Mouse (Mus musculus) Patski (cell line): Measurements from ENCODE around the gene Farp1. TPM values are rescaled to one million over a fixed set of nuclear protein-coding genes. Genes with fewer than 3 reads are reported as not detected.

ENCODE experiments used
- ATAC-seq: fragments of 100-300 bp; one replicate; pipeline ENCODE4 v1.8.0; 2021
- CTCF ChIA-PET: fragments of 350-600 bp; sonication (Branson Sonifier 250); formaldehyde crosslinking; loops from one replicate; lab custom pipeline; 2022; ENCODE audit warnings: inconsistent platforms; lab: Charles Lee
- POLR2A ChIA-PET: fragments of 350-600 bp; sonication (Branson Sonifier 250); formaldehyde crosslinking; loops from one replicate; lab custom pipeline; 2022; ENCODE audit warnings: antibody characterized with exemption, inconsistent platforms; lab: Charles Lee
- DNase-seq: peaks from one replicate; pipeline ENCODE4 v3.0.0-alpha.2; 2011; ENCODE audit warnings: low read depth, low spot score
- H3K27me3 ChIP-seq: fragments of 371-371 bp; one replicate; pipeline ENCODE4 v1.5.1; 2021
- CTCF ChIP-seq: fragments of 100-300 bp; IDR thresholded peaks from one replicate; pipeline ENCODE4 v1.5.1; 2021
- in situ Hi-C: fragments of 300-500 bp; cut with MboI; formaldehyde crosslinking; loops from 3 replicates; pipeline ENCODE4 v1.11.1; 2018; ENCODE audit warnings: low pct_unique_long_range_greater_than_20kb, mixed read lengths
- polyA plus RNA-seq: library from polyadenylated mRNA; unstranded; gene quantifications from one replicate; pipeline ENCODE4 v1.2.3, GENCODE M21; 2021

Farp1 gene
- polyA plus RNA-seq, 1 experiment from 2014 or later, result 96.8 TPM

GRCm38 (mm10) chr14:121101531-121101930 is 66.5 kb downstream of the Farp1 start:
- POLR2A ChIA-PET, result no interaction called here
- ATAC-seq, result no peak
- TF ChIP-seq CTCF, result no peak
- CTCF ChIA-PET, result no interaction called here
- in situ Hi-C loops, result no loop called here
- H3K27me3 ChIP-seq, result no peaks in the 10 kb centered on the region
- DNase-seq, result no peak

GRCm38 (mm10) chr14:121102599-121102998 is 67.6 kb downstream of the Farp1 start:
- no peak for ATAC-seq
- TF ChIP-seq CTCF, result no peak
- CTCF ChIA-PET, result no interaction called here
- DNase-seq, result no peak
- POLR2A ChIA-PET, result no interaction called here
- in situ Hi-C loops, result no loop called here
- no peaks in the 10 kb centered on the region for H3K27me3 ChIP-seq

- no peaks in the 10 kb centered on the region for H3K27me3 ChIP-seq
- in situ Hi-C loops, result no loop called here
- ATAC-seq (no peak), DNase-seq (no peak)
- ChIA-PET CTCF (no interaction called here), POLR2A (no interaction called here)
- TF ChIP-seq CTCF, result no peak
Measured at GRCm38 (mm10) chr14:121103459-121103858, 68.5 kb downstream of the Farp1 start.

- ChIA-PET POLR2A (interaction anchor here (0.6 to 1.4 kb wide), 2 partner anchors 69 to 469 kb away, joined by 3 read pairs; no protein-coding TSS in a partner anchor), CTCF (no interaction called here)
- H3K27me3 ChIP-seq, result no peaks in the 10 kb centered on the region
- no peak for TF ChIP-seq CTCF
- in situ Hi-C loops, result no loop called here
- DNase-seq (no peak), ATAC-seq (no peak)
Measured at GRCm38 (mm10) chr14:121104760-121105329, 69.8 kb downstream of the Farp1 start.

GRCm38 (mm10) chr14:121106906-121107305 is 71.9 kb downstream of the Farp1 start:
- no peaks in the 10 kb centered on the region for H3K27me3 ChIP-seq
- no peak for ATAC-seq
- TF ChIP-seq CTCF, result no peak
- CTCF ChIA-PET, result interaction anchor here (1.2 to 1.7 kb wide), 2 partner anchors 9 to 62 kb away, joined by 3 to 4 read pairs; no protein-coding TSS in a partner anchor
- POLR2A ChIA-PET, result interaction anchor here (1.1 kb wide), 1 partner anchor 38 kb away, joined by 3 read pairs; no protein-coding TSS in a partner anchor
- in situ Hi-C loops, result no loop called here
- no peak for DNase-seq

- ChIA-PET POLR2A (no interaction called here), CTCF (interaction anchor here (1.2 to 1.7 kb wide), 2 partner anchors 10 to 63 kb away, joined by 3 to 4 read pairs; no protein-coding TSS in a partner anchor)
- no peaks in the 10 kb centered on the region for H3K27me3 ChIP-seq
- ATAC-seq (no peak), DNase-seq (no peak)
- in situ Hi-C loops, result no loop called here
- TF ChIP-seq CTCF, result no peak
Measured at GRCm38 (mm10) chr14:121107707-121108285, 72.8 kb downstream of the Farp1 start.

- in situ Hi-C loops, result no loop called here
- no peaks in the 10 kb centered on the region for H3K27me3 ChIP-seq
- DNase-seq (peak; percentile 72), ATAC-seq (peak; percentile 71)
- POLR2A ChIA-PET, result no interaction called here
- no peak for TF ChIP-seq CTCF
- CTCF ChIA-PET, result interaction anchor here (0.8 to 1.2 kb wide), 3 partner anchors 12 to 36 kb away, joined by 3 to 4 read pairs (median 3); no protein-coding TSS in a partner anchor
Measured at GRCm38 (mm10) chr14:121108439-121109115, 73.6 kb downstream of the Farp1 start.

GRCm38 (mm10) chr14:121109116-121109504 is 74.1 kb downstream of the Farp1 start:
- in situ Hi-C loops, result no loop called here
- POLR2A ChIA-PET, result interaction anchor here (0.6 kb wide), 1 partner anchor 13 kb away, joined by 4 read pairs; no protein-coding TSS in a partner anchor
- DNase-seq (no peak), ATAC-seq (peak; percentile 23)
- no peak for TF ChIP-seq CTCF
- H3K27me3 ChIP-seq, result no peaks in the 10 kb centered on the region
- CTCF ChIA-PET, result interaction anchor here (0.8 to 1.2 kb wide), 3 partner anchors 11 to 37 kb away, joined by 3 to 4 read pairs (median 3); no protein-coding TSS in a partner anchor

- no peak for ATAC-seq
- in situ Hi-C loops, result no loop called here
- CTCF ChIA-PET, result no interaction called here
- POLR2A ChIA-PET, result interaction anchor here (1.4 kb wide), 1 partner anchor 136 kb away, joined by 3 read pairs; no protein-coding TSS in a partner anchor
- no peak for DNase-seq
- no peak for TF ChIP-seq CTCF
- no peaks in the 10 kb centered on the region for H3K27me3 ChIP-seq
Measured at GRCm38 (mm10) chr14:121110492-121111267, 75.7 kb downstream of the Farp1 start.

- no peak for TF ChIP-seq CTCF
- ATAC-seq, result no peak
- POLR2A ChIA-PET, result interaction anchor here (0.7 kb wide), 1 partner anchor 817 kb away, joined by 4 read pairs; no protein-coding TSS in a partner anchor
Measured at GRCm38 (mm10) chr14:121112061-121112460, 77.1 kb downstream of the Farp1 start.

More at GRCm38 (mm10) chr14:121112061-121112460, 77.1 kb downstream of the Farp1 start:
- no peak for DNase-seq
- CTCF ChIA-PET, result no interaction called here
- H3K27me3 ChIP-seq, result no peaks in the 10 kb centered on the region
- in situ Hi-C loops, result no loop called here
